Mouse (Mus musculus) bone marrow macrophage, adult 2 months (primary cell): ENCODE data around the gene Ssh3. TPM values are rescaled to one million over a fixed set of nuclear protein-coding genes. Genes with fewer than 3 reads are reported as not detected.

Experiments
- H3K27ac ChIP-seq: 2 replicates; pipeline ENCODE4 v1.5.1; 2012; ENCODE audit warnings: low read depth, low read length; ENCODE audit not compliant: insufficient read depth
- H3K4me1 ChIP-seq: 2 replicates; pipeline ENCODE4 v1.6.1; 2012; ENCODE audit warnings: low read length; ENCODE audit not compliant: control insufficient read depth, insufficient read depth
- H3K4me3 ChIP-seq: 2 replicates; pipeline ENCODE4 v1.5.1; 2012; ENCODE audit warnings: mild to moderate bottlenecking, low read length, moderate library complexity; ENCODE audit not compliant: insufficient read depth
- CTCF ChIP-seq: IDR thresholded peaks from 2 replicates; pipeline ENCODE4 v1.5.1; 2012; ENCODE audit warnings: low read depth, mild to moderate bottlenecking, low read length, moderate library complexity
- POLR2A ChIP-seq: IDR thresholded peaks from 2 replicates; pipeline ENCODE4 v1.6.1; 2012; ENCODE audit warnings: mild to moderate bottlenecking, low read depth, low read length, borderline replicate concordance
- polyA plus RNA-seq: library from polyadenylated mRNA; stranded (reverse); fragments of >200 nt; gene quantifications from 2 replicates; pipeline ENCODE4 v1.2.4, GENCODE M21; 2012; ENCODE audit not compliant: missing spikeins, insufficient read depth, insufficient read length

Gene Ssh3
- polyA plus RNA-seq, 1 experiment: 87.6 TPM

DNA sequence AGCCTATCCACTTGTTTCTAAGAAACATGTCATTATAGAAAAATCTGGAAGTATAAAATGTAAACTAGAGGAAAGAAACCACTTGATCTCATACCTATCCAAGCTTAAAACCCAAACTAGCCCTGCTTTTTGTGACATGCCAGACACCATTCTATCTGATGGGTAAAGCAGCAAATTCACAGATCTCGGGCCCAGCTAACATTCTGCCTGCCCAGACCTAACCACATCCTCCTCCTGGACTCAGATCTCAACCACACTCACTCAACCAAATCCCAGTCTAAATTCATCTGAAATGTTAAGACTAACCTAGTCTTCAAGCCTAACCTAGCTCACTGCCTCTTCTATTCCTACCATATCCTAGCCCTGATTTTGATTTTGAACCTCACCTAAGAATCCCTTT is 50.2 kb downstream of the Ssh3 start:
- no peak for TF ChIP-seq CTCF
- TF ChIP-seq POLR2A: no peak

DNA sequence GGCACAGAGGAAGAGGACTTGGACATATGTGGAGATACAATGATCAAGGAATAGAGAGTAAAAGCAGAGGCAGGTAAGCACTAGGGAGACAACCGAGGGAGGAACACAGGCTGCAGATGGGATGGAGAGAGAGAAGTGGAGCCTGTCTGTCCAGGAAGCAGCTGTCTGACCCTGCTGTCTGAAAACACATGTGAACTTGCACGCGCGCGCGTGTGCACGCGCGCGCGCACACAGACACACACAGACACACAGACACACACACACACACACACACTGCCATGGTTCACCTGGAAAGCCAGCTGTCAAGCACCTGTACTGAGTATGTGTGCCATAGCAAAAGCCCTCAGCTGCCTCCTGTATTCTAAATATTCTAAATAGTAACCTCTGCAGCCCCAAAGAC is 50.7 kb downstream of the Ssh3 start:
- no peak for TF ChIP-seq POLR2A
- no peak for TF ChIP-seq CTCF
- H3K4me3 ChIP-seq: no peak overlapping the region
- H3K27ac ChIP-seq: no peak overlapping the region
- peaks cover 31% of the 10 kb centered on the region for H3K4me1 ChIP-seq

More for the DNA sequence above, 50.2 kb downstream of the Ssh3 start:
- H3K4me3 ChIP-seq: no peak overlapping the region
- H3K4me1 ChIP-seq: peaks cover 27% of the 10 kb centered on the region
- no peak overlapping the region for H3K27ac ChIP-seq

DNA sequence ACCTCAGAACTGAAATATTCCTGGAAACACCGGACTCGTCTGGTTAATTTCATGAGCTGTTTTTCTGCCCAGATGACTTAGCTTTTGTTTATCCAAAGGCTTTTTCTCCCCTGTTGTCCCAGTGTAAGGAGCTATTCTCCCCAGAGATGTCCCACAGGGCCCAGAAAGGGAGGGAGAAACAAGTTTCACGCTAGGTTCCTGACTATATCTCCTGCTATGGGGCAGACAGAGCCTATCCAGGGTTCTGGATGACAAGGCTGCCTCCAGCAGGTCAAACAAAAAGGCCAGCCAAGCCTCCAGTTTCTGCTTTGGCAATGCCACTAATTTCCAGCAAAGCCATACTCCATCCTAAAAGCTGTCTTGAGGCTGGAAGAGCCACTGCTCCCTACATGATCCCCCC is 51.1 kb downstream of the Ssh3 start:
- H3K4me3 ChIP-seq: no peak overlapping the region
- no peak for TF ChIP-seq CTCF
- no peak for TF ChIP-seq POLR2A
- H3K27ac ChIP-seq: no peak overlapping the region
- peaks cover 34% of the 10 kb centered on the region for H3K4me1 ChIP-seq

DNA sequence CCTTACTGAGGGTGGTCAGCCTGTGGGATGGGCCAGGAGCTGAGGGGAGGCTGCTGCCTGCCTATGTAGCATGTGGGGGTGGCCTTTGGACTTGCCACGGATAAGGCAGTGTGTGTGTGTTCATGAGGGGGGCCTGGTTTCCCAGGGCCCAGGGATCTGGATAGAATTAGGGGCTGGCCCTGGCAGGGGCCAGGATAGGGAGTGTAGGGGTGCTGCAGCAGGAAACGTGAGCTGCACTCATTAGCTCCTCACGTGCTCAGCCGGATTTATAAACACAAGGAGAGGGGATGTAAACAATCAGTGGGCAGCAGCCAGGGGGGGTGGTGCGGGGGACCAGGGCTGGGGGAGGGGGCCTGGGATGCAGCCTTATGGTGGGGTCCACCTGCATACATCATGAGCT is 51.8 kb downstream of the Ssh3 start:
- peaks cover 29% of the 10 kb centered on the region for H3K4me1 ChIP-seq
- H3K27ac ChIP-seq: no peak overlapping the region
- no peak for TF ChIP-seq POLR2A
- TF ChIP-seq CTCF: no peak
- H3K4me3 ChIP-seq: no peak overlapping the region

DNA sequence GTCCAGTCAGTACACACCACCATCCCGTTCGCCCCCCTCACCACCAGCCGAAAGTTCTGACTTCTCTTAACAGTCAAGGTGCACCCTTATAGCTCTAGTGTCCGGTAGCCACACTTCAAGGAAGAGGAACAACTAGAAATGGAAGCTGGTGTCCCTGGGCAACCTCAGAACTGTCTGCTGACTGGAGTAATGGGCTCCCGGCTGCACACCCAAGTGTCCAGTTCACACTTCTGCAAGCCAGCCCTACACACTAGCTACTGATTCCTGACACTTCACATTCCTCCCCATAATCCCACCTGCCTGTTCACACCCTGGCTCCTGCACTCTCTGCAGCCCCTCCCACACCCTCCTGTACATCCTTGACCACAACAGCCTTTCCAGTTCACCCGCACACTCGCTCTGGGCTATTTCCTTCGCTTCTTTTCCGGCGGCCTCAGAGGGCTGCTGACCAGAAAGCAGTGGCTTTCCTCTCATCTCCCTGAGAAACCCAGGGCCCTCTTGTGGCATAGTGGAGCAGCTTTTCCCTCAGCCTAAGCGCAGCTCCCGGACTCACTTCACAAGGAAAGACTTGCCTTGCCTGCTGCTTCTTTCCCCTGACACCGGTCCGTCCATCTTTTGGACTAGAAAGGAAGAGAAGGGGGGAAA is 52.8 kb downstream of the Ssh3 start:
- Histone ChIP-seq H3K4me3 (no peak overlapping the region), H3K27ac (no peak overlapping the region), H3K4me1 (peaks cover 19% of the 10 kb centered on the region)
- no peak for TF ChIP-seq POLR2A
- no peak for TF ChIP-seq CTCF

DNA sequence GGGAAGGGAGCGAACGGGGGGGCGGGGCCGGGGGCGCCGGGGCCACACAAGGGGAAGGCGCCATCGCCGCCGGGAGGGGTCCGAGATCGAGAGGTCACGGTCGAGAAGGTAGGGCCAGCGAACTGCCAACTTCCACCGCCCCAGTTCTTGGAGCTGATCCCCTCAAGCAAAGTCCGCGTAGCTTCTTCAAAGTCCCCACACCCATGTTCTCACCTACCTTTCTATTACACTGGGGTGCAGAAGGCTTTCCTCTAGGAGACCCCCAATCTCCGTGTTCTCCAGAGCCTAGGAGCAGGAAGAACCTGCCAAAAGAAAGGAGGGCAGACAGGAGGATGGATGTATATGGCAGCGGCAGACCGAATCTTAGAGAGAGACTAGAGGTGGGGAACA is 53.5 kb downstream of the Ssh3 start:
- no peak overlapping the region for H3K27ac ChIP-seq
- TF ChIP-seq POLR2A (no peak), CTCF (no peak)
- peaks cover 14% of the 10 kb centered on the region for H3K4me1 ChIP-seq
- H3K4me3 ChIP-seq: no peak overlapping the region

DNA sequence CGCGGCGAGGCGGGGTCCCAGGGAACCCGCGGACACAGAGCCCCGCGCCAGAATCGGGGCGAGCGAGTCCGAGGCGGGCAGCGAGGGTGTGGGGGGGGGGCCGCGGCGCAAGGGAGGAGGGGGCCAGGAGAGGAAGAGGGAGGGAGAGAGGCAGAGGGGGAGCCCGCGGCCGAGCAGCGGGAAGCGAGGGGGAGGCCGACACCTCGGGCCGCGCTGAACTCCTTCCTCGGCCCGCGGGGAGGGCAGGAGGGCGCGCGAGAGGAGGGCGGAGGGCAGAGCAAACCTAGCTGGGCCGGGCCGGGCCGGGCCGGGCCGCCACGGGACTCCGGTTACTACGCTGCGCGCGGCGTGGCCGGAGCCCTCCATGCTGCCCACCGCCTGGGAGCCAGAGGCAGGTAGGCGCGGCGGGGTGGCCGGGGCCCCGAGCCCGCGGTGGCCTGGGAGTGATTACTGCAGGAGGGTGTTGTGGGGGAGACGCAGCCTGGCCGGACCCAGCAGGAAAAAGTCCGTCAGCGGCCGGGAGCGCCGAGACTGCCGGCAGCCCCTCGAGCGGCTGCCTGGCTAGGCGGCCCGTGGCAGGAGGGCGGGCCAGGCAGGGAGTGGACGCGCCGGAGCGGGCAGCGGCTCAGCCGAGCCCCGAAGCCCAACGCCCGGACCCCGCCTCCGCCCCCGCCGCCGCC is 54.1 kb downstream of the Ssh3 start:
- TF ChIP-seq CTCF (no peak), POLR2A (no peak)

DNA sequence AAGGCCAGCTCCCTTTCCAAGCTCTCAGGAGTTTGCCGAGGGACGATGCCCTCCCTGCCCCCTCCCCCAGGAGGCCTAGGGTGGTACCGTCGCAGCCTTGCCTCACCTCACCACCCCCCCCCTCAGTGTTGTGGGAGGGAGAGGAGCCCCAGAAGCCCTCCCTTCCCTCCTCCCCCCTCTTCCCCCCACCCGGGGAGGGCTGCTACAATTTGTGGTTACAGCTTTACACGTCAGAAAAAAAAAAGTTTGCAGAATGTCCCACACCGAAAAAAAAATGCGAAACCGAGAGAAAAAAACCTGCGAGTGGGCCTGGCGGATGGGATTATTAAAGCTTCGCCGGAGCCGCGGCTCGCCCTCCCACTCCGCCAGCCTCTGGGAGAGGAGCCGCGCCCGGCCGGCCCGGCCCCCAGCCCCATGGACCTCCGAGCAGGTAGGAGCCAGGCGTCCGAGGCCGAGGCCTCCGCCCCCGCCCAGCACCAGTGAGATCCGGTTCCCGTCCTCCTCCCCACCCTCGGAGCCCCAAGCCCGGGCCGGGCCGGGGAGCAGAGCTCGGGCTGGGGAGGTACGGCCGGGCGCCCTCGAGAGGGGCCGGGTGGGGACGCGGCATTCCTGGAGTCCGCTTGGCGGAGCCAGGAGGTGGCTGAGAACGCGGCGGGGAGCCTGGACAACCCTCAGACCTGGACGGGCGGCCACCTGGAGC is 54.8 kb downstream of the Ssh3 start, which contains the start of the genes Clcf1 and AC109138.7:
Gene Clcf1 (plus strand): TSS at position 168 of the 700 bp plus-strand sequence.
Gene AC109138.7 (plus strand): TSS at position 287 of the 700 bp plus-strand sequence.
- Histone ChIP-seq H3K4me1 (peaks cover 14% of the 10 kb centered on the region), H3K4me3 (peak within 1 kb of the TSS; percentile 35), H3K27ac (no peak within 1 kb of the TSS)
- no peak for TF ChIP-seq CTCF
- no peak for TF ChIP-seq POLR2A

More for the DNA sequence above, 54.1 kb downstream of the Ssh3 start:
- Histone ChIP-seq H3K4me3 (peak overlapping the region; percentile 35), H3K4me1 (peaks cover 14% of the 10 kb centered on the region), H3K27ac (no peak overlapping the region)

DNA sequence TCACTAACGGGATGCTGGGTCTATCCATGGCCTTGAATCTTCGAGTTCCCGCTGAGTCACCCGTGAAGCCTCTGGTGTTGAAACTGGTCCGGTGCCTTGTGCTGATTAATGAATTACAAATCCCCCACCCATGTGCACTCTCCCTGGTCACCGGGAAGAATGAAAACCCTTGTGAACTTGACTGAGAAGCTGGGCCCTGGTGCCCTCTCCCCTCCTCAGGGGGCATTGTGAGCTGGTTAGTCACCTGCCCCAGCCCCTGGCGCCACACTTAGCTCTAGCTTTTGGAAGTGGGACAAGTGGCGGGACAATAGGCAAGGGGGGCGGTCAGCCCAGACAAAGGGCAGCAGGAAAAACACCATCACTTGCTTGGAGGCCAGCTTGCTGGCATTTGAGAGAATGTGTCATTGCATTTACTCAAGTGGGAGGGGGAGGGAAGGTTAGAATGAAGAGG is 55.4 kb downstream of the Ssh3 start:
- no peak overlapping the region for H3K4me3 ChIP-seq
- H3K27ac ChIP-seq: no peak overlapping the region
- H3K4me1 ChIP-seq: peaks cover 14% of the 10 kb centered on the region
- TF ChIP-seq POLR2A (no peak), CTCF (no peak)
